21 mouse cellular contexts compared by ENCODE assay signal in genomic region chr8:107382898-107383297, GRCm38 (mm10). TPM values are rescaled to one million over a fixed set of nuclear protein-coding genes. Genes with fewer than 3 reads are reported as not detected.
A peak's percentile ranks its signal among the peaks of the same experiment; 100 is the strongest.
DNase-seq lines count a peak whose midpoint lies in the region; ATAC-seq and TF ChIP-seq lines count a peak whose summit lies in the region.
"Had no signal": no experiment of that assay in that cellular context is flagged by ENCODE, and none has a peak within 500 bp of the region (broad histone marks: within the 10 kb centered on the region; RNA-seq: fewer than 3 reads in every experiment).

No protein-coding gene starts in this region.

- TF ChIP-seq CTCF in stomach, postnatal 0 days (IDR thresholded peaks at IDR 0.05; ENCODE audit: low read depth) = no peak

- no peak overlapping the region for H3K27ac ChIP-seq in heart, embryonic 10.5 days
- H3K27ac ChIP-seq in heart, embryonic 11.5 days (ENCODE audit: low read depth, low read length) = no peak overlapping the region
- H3K27ac ChIP-seq in lung, embryonic 15.5 days = no peak overlapping the region
- no peak overlapping the region for H3K27ac ChIP-seq in stomach, postnatal 0 days (replicated peaks)
- H3K27ac ChIP-seq: forebrain, embryonic 10.5 days; forebrain, embryonic 13.5 days; gastrocnemius, adult 2 months; heart, embryonic 13.5 days; hindbrain, embryonic 12.5 days; hindbrain, embryonic 15.5 days had no signal

- H3K9me3 ChIP-seq in heart, embryonic 10.5 days = no peaks in the 10 kb centered on the region
- H3K9me3 ChIP-seq in heart, embryonic 11.5 days (replicated peaks; ENCODE audit: control insufficient read depth, low read length) = no peaks in the 10 kb centered on the region
- no peaks in the 10 kb centered on the region for H3K9me3 ChIP-seq in lung, embryonic 15.5 days
- no peaks in the 10 kb centered on the region for H3K9me3 ChIP-seq in stomach, postnatal 0 days (ENCODE audit: control insufficient read depth, low read length)
- H3K9me3 ChIP-seq: forebrain, embryonic 10.5 days; forebrain, embryonic 13.5 days; heart, embryonic 13.5 days; hindbrain, embryonic 12.5 days; hindbrain, embryonic 15.5 days had no signal

- no peak overlapping the region for H3K9ac ChIP-seq in heart, embryonic 11.5 days (ENCODE audit: low read depth, low read length)
- no peak overlapping the region for H3K9ac ChIP-seq in lung, embryonic 15.5 days
- no peak overlapping the region for H3K9ac ChIP-seq in stomach, postnatal 0 days (ENCODE audit: low read length)
- H3K9ac ChIP-seq: forebrain, embryonic 13.5 days; heart, embryonic 13.5 days; hindbrain, embryonic 12.5 days; hindbrain, embryonic 15.5 days had no signal

- no peak for TF ChIP-seq EP300 in stomach, postnatal 0 days (optimal IDR thresholded peaks at IDR 0.05)

- H3K36me3 ChIP-seq in heart, embryonic 10.5 days = peaks cover 27% of the 10 kb centered on the region
- H3K36me3 ChIP-seq in heart, embryonic 11.5 days (ENCODE audit: control insufficient read depth, insufficient read depth, low read length) = peaks cover 13% of the 10 kb centered on the region
- peaks cover 19% of the 10 kb centered on the region; the same call in 1 of the 2 replicates for H3K36me3 ChIP-seq in lung, embryonic 15.5 days
- peaks cover 9% of the 10 kb centered on the region; the same call in 1 of the 2 replicates for H3K36me3 ChIP-seq in stomach, postnatal 0 days (ENCODE audit: control insufficient read depth, insufficient read depth, low read length)

- WGBS in heart, embryonic 10.5 days = 74% methylated on average over 4 of the region's 4 CpGs
- 75% methylated on average over 4 of the region's 4 CpGs for WGBS in heart, embryonic 11.5 days (ENCODE audit: insufficient replicate concordance)
- 51% methylated on average over 4 of the region's 4 CpGs for WGBS in lung, embryonic 15.5 days
- WGBS in stomach, postnatal 0 days = 55% methylated on average over 4 of the region's 4 CpGs

- no peaks in the 10 kb centered on the region for H3K27me3 ChIP-seq in heart, embryonic 10.5 days (ENCODE audit: insufficient read depth, poor library complexity, severe bottlenecking)
- H3K27me3 ChIP-seq in heart, embryonic 11.5 days (ENCODE audit: control insufficient read depth, insufficient read depth, low read length) = no peaks in the 10 kb centered on the region
- H3K27me3 ChIP-seq in lung, embryonic 15.5 days = no peaks in the 10 kb centered on the region
- H3K27me3 ChIP-seq in stomach, postnatal 0 days (ENCODE audit: control insufficient read depth, insufficient read depth, low read length) = no peaks in the 10 kb centered on the region
- H3K27me3 ChIP-seq: forebrain, embryonic 13.5 days; heart, embryonic 13.5 days; hindbrain, embryonic 15.5 days had no signal

- no peak overlapping the region for H3K4me3 ChIP-seq in heart, embryonic 10.5 days
- H3K4me3 ChIP-seq in heart, embryonic 11.5 days (ENCODE audit: low read depth, low read length) = no peak overlapping the region
- H3K4me3 ChIP-seq in lung, embryonic 15.5 days = no peak overlapping the region
- H3K4me3 ChIP-seq in stomach, postnatal 0 days (ENCODE audit: low read depth, low read length) = no peak overlapping the region
- H3K4me3 ChIP-seq: forebrain, embryonic 10.5 days; forebrain, embryonic 13.5 days; gastrocnemius, adult 2 months; heart, embryonic 13.5 days; hindbrain, embryonic 12.5 days; hindbrain, embryonic 15.5 days had no signal

- DNase-seq in heart, embryonic 10.5 days (ENCODE audit: low spot score) = peak; percentile 19
- no peak for DNase-seq in lung, postnatal 36 days
- no peak for DNase-seq in stomach, postnatal 0 days (ENCODE audit: low spot score)
- DNase-seq in frontal cortex, postnatal 10 days (ENCODE audit: low spot score in 2 of 2) = no peak
- DNase-seq: adrenal gland, adult 2 months; adrenal gland, postnatal 14 days; cerebellum, adult 11 months; cerebellum, adult 2 months; cerebellum, adult 9-11 months; cerebellum, postnatal 25 days; gastrocnemius, adult 2 months; gastrocnemius, postnatal 14 days had no signal

- no peak overlapping the region for H3K4me2 ChIP-seq in heart, embryonic 11.5 days
- H3K4me2 ChIP-seq in lung, embryonic 15.5 days = no peak overlapping the region
- H3K4me2 ChIP-seq in stomach, postnatal 0 days (replicated peaks; ENCODE audit: low read depth) = no peak overlapping the region
- H3K4me2 ChIP-seq: forebrain, embryonic 13.5 days; heart, embryonic 13.5 days; hindbrain, embryonic 12.5 days; hindbrain, embryonic 15.5 days had no signal

- H3K4me1 ChIP-seq in heart, embryonic 10.5 days = no peaks in the 10 kb centered on the region; the same call in 1 of the 2 replicates
- H3K4me1 ChIP-seq in heart, embryonic 11.5 days (ENCODE audit: control insufficient read depth, insufficient read depth, low read length) = peaks cover 3% of the 10 kb centered on the region; the same call in 1 of the 2 replicates
- H3K4me1 ChIP-seq in lung, embryonic 15.5 days = peaks cover 6% of the 10 kb centered on the region; the same call in 1 of the 2 replicates
- no peaks in the 10 kb centered on the region for H3K4me1 ChIP-seq in stomach, postnatal 0 days (replicated peaks; ENCODE audit: control insufficient read depth, insufficient read depth)
- H3K4me1 ChIP-seq: forebrain, embryonic 10.5 days; hindbrain, embryonic 12.5 days; hindbrain, embryonic 15.5 days had no signal

- ATAC-seq in heart, embryonic 11.5 days (replicated peaks; ENCODE audit: insufficient number of reproducible peaks, low FRiP score, low TSS enrichment) = no peak
- ATAC-seq in lung, embryonic 15.5 days (ENCODE audit: borderline replicate concordance, extremely low read depth, low FRiP score, low TSS enrichment) = 0 out of 2 replicates have a peak, but pooled peaks have one; percentile 32
- ATAC-seq in stomach, postnatal 0 days (ENCODE audit: low FRiP score, low TSS enrichment) = peak; percentile 38; the same call in 1 of the 2 replicates
- ATAC-seq: CD4-positive, CD25-positive, alpha-beta regulatory T cell, adult 4 months; forebrain, embryonic 13.5 days; forebrain, embryonic 16.5 days had no signal

RNA-seq across cellular contexts. Expression of gene Nqo1, which starts 20.1 kb away (rescaled TPM):
- 3.9 and 4.5 TPM in 2 replicates for polyA plus RNA-seq in heart, embryonic 10.5 days (2016; fragmentation: Nextera tagmentation; extraction: Ambion mirVana)
- 6.8 and 6.9 TPM in 2 replicates for polyA plus RNA-seq in heart, embryonic 11.5 days (2014; fragmentation: Nextera tagmentation; extraction: Ambion mirVana)
- polyA plus RNA-seq in lung, embryonic 15.5 days (2015; fragmentation: Nextera tagmentation; extraction: Ambion mirVana) = 14.0 and 17.4 TPM in 2 replicates
- 777 and 946 TPM in 2 replicates for polyA plus RNA-seq in stomach, postnatal 0 days (2015; fragmentation: Nextera tagmentation; extraction: Ambion mirVana)

RNA-seq across cellular contexts. Expression of gene Nob1, which starts 42.0 kb away (rescaled TPM):
- 57.5 and 80.1 TPM in 2 replicates for polyA plus RNA-seq in heart, embryonic 10.5 days (2016; fragmentation: Nextera tagmentation; extraction: Ambion mirVana)
- 48.4 and 48.8 TPM in 2 replicates for polyA plus RNA-seq in heart, embryonic 11.5 days (2014; fragmentation: Nextera tagmentation; extraction: Ambion mirVana)
- 78.2 and 79.7 TPM in 2 replicates for polyA plus RNA-seq in lung, embryonic 15.5 days (2015; fragmentation: Nextera tagmentation; extraction: Ambion mirVana)
- polyA plus RNA-seq in stomach, postnatal 0 days (2015; fragmentation: Nextera tagmentation; extraction: Ambion mirVana) = 44.5 and 48.8 TPM in 2 replicates

RNA-seq across cellular contexts. Expression of gene Wwp2, which starts 53.3 kb away (rescaled TPM):
- 38.9 and 46.4 TPM in 2 replicates for polyA plus RNA-seq in heart, embryonic 10.5 days (2016; fragmentation: Nextera tagmentation; extraction: Ambion mirVana)
- polyA plus RNA-seq in heart, embryonic 11.5 days (2014; fragmentation: Nextera tagmentation; extraction: Ambion mirVana) = 34.6 and 35.2 TPM in 2 replicates
- 50.4 and 54.0 TPM in 2 replicates for polyA plus RNA-seq in lung, embryonic 15.5 days (2015; fragmentation: Nextera tagmentation; extraction: Ambion mirVana)
- polyA plus RNA-seq in stomach, postnatal 0 days (2015; fragmentation: Nextera tagmentation; extraction: Ambion mirVana) = 25.2 and 26.4 TPM in 2 replicates

Comparison
In these comparisons a context has a peak if more than half of its experiments do, and no peak if none do; other contexts are left out.
1. RNA of gene Nqo1, which starts 20.1 kb away (polyA plus RNA-seq): 777 to 946 TPM in stomach, postnatal 0 days; 14.0 to 17.4 TPM in lung, embryonic 15.5 days, 6.8 to 6.9 TPM in heart, embryonic 11.5 days and 3.9 to 4.5 TPM in heart, embryonic 10.5 days; every median in the first group is over 10 times any median in the second.